Mouse (Mus musculus) natural killer cell, adult 2 months (primary cell): ENCODE data around the gene Kbtbd2.

Experiments
- DNase-seq, 2 experiments: peaks; one replicate each; pipeline ENCODE4 v3.0.0; 2022; ENCODE audit warnings: low spot score in 2 of 2

The Kbtbd2 gene

DNA sequence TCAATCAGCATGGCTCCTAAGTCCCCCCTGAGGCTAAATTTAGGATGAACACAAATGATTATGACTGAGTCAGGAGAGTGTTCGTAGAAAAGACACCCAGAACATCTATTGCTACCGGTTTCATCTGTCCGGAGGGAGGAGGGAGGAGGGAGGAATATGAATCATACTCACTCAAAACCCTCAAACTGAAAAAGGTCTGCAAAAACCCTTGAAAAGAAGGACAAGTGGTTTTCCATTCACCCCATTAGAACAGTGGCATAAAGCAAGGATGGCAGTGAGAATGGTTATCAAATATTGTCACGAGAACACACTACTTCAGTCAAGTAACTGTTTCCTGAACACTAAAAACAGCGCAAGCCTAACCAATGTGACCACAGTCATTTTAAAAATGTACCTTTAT is 12.5 kb downstream of the Kbtbd2 start:
- DNase-seq, result no peak

DNA sequence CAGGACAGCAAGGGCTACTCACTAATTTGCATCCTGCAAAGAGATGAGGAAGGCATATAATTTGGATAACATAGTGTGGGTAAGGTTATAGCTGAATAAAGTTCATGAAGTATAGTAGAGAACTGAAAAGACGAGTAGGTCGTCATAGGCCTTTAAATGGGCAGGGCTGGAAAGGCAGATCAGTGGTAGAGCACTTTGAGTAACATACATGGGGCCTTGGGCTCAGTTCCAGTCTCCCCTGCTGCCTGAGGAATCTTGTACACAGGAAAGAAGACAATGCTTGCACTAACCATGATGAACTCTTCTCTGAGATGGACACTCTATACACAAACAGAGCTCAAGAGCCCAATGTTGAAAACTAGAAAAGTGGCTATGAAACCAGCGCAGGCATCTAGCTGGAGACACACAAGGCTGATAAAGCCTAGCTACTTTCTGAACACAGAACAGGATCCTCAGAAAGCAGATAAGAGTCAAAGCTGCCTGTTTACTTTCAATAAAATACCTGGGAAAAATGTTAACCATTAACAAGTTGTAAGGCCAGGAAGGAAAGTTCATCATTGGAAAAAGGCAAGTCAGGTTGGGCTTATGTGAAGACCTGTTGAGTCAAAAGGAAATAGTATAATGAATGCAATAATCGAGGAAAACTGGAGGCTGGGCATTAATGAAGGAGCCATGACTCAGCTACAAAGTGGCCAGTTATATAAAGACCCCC is 13.9 kb downstream of the Kbtbd2 start:
- DNase-seq, result no peak

DNA sequence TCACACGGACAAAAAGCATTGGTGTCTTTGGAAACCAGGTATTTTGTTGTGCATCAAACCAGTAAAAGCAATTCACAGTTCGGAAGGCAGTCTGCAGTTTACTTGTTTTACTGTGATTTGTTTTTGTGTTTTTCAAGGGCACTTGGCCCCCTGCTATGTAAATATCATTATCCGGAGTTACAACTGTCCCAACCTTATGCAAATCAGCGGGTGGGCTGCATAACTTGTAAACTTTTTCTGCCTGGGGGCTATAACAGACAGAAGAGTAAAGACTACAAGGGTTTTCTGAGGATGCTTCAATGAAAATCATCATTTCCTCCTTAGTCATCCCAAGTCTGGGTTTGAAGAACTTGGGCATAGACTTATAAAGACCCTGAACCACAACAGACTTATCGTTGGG is 18.0 kb downstream of the Kbtbd2 start:
- no peak for DNase-seq

DNA sequence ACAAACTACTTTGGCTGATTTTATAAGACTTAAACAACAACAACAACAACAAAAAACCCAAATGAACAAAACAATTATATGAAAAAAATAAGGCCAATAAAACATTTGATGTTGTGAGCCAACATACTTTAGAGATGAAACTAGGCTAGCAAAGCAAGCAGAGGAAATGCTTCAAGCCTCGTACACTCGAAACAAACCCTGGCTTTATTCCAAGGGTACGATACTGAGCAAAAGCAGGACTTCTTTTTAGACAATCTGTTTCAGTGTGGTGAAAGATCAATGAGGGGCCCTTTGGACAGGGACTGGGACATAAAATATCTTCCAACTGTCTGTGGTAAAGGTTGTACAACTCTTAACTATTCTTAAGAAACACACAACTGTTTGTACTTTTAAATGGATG is 21.8 kb downstream of the Kbtbd2 start:
- DNase-seq, result no peak

DNA sequence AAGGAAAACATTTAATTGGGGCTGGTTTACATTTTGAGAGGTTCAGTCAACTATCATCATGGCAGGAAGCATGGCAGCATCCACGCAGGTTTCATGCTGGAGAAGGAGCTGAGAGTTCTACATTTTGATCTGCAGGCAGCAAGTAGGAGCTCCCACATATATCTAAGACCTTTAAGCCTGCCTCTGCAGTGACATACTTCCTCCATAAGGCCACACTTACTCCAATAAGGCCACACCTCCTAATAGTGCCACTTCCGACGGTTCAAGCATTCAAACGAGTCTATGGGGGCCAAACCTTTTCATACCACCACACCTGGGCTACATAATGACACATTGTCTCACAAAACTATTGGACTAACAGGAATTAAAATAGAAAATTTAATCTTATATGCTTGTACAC is 31.9 kb downstream of the Kbtbd2 start:
- DNase-seq, result no peak

DNA sequence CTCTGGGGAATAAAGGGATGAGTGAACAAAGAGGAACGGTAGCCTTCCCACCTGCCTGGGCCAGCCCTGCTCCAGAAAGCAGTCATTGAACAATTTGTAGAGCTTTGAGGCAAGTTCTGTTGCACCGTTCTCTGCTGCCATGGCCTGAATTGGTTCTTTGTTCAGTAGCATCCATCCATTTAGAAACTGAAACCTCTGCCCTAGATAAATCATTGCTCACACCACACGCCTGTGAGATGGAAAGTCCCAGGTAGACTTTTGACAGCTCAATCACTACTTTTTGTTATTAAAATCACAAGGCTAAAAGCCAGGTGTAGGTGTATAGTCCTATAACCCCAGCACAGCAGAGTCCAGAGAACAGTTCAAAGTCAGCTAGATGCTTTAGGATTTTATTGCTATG is 32.3 kb downstream of the Kbtbd2 start:
- no peak for DNase-seq

DNA sequence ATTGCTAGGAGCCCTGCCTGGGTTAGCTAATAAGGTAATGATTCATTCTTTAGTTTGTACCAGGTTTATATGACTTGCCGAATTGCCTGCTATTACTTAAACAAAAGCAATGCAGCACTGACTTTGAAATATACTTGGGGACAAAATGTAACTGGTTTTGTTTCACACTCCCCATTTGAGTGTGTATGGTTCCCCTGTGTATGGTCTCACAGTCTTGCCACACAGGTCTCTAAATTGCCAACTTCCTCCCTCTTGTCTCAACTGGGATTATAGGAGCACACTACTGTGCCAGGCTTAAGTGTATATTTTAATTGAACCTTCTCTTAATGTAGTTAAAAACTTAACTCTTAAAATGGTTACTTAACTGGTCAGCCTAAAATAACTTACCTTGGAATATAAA is 38.3 kb downstream of the Kbtbd2 start:
- no peak for DNase-seq

DNA sequence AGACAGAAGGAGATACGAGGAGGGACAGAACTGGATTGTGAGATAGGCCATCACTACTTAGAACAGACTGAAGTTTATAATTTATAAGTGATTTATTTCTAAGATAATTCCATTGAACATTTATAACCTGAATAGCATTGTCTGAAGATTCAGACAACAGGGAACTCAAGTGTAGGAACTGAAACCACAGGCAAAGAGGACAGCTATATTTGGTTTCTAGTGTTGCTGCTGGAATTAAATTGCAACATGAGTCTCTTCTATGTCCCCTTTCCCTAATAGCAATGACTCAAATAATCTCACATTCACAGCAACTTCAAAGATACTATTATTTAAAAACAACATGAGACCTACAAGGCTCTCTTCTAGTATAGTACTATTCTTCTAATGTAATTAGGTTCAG is 41.5 kb downstream of the Kbtbd2 start:
- DNase-seq, result no peak

DNA sequence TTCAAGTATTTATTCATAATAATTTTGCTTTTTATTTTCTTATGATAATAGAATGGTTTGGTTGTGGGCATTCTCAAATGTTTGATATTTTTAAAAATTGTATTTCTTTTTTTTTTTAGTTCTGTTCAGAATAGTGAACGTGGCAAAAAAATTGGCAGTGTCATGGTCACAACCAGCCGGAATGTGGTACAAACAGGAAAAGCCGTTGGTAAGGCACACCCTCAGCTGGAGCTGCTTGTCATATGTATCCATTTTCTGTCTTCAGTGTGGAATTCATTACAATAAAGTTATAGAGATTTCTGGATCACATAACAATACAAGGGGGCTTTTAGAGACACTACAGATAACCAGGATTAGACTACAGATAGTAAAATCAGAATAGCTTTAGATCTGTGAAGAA is 43.9 kb downstream of the Kbtbd2 start:
- DNase-seq, result no peak

DNA sequence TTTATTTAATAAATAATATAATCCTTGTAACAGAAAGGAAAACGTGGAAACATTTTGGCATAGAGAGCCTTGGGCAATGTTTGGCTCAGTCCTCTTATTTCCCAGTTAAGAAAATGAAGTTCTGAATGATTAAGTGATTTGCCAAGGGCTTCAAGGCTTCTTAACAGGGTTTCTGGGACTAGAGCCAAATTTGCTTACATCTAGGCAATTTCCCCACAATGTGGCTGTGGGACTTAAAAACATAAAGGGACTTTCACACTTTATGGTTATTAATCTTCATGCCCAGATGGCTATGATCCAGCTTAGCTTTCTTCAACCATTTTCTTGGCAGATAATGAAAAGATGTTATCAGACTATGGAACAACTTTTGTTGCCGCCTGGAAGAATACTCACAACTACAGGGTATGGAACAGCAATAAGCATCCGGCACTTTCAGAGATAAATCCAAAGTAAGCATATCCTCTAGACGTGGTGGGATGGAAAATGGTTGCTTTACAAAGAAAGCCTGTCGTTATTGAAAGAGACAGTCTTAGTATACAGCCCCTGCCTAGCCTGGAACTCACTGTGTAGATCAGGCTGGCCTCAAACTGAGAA is 51.6 kb downstream of the Kbtbd2 start:
- DNase-seq, result no peak

DNA sequence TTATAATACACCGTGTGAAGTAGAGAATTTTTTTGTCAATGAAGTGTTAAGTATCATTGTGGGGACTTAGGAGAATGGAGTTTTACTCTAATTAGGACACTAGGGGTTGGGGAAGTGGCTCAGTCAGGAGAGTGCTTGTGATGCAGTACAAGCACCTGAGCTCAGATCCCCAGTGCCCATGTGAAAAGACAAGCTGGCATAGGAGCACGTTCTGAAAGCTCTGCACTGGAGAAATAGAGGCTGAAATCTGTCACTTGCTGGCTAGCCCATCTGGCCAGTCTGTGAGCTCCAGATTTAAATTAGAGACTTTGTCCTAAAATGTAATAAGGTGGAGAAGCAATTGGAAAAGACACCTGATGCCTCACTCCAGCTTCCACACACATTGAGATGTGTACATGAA is 65.1 kb downstream of the Kbtbd2 start:
- no peak for DNase-seq
